Mouse (Mus musculus): Measurements from ENCODE around the gene Rtn4r. TPM values are rescaled to one million over a fixed set of nuclear protein-coding genes. Genes with fewer than 3 reads are reported as not detected.

The Rtn4r gene
- total RNA-seq, 1 experiment, result 0.22 TPM

DNA sequence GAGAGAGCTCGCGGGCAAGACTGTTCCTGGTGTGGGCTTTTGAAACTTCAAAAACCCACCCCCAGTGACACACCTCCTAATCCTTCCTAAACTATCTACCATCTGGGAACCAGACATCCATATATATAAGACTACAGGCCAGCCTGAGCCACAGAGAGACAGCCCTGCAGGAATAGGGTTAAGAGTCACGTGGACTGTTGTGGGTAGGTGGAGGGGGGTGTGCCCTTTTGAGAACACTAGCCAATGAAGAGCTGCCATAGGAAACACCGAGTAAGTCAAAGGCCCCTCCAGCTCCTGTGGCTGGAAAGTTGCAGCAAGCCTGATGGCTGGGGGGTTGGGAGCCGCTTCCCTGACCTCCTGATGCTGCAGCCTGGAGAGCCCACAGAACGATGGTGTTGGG, 23.6 kb upstream of the Rtn4r start:
- no peak overlapping the region for H3K27ac ChIP-seq (ENCODE audit: insufficient read depth, low read depth, low read length, poor library complexity, severe bottlenecking)
- TF ChIP-seq ZNF384 (IDR thresholded peaks at IDR 0.05; ENCODE audit: low read depth, low read length) (no peak), CHD2 (IDR thresholded peaks at IDR 0.05; ENCODE audit: low read depth, low read length) (no peak), ZC3H11A (IDR thresholded peaks at IDR 0.05; ENCODE audit: borderline replicate concordance, low read depth, low read length) (no peak), HCFC1 (IDR thresholded peaks at IDR 0.05; ENCODE audit: borderline replicate concordance, insufficient read depth, low read length) (no peak), MAFK (IDR thresholded peaks at IDR 0.05; ENCODE audit: insufficient read depth, low read depth, low read length) (no peak)

DNA sequence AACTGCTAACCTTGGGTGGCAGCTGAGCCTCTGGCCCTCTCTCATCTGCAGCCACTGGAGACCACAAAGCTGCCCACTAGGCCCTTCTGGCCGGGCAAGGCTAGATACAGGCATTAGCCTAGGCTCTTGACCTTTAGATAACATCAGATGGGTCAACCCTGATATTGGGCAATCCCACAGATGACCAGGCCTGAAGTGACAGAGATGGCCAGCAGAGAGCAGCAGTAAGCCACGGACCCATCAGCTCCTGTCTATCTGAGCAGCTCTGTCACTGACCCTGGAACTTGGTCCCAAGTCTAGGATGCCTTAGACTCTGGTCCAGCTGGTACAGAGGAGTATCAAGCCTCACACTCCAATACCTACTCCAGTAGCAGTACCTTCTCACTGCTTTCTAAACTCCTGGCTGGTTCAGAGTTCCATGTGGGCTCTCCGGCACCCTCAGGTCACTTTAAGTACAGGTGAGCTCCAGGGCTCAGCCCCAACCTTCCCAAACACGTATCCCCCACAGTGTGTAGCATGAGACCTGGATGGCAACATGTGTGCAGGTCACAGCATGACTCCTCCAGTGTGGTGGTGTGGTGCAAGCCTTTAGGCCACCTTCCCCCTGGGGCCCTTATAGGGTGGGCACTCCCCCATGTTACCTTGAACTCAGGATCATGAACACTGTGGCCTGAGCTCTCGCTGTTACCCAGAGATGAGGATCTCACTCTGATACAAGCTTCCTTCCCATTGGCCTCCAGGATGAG, 19.0 kb upstream of the Rtn4r start:
- H3K36me3 ChIP-seq (ENCODE audit: control insufficient read depth, insufficient read depth, low read length, poor library complexity, severe bottlenecking), result no peaks in the 10 kb centered on the region
- no peak overlapping the region for H3K9ac ChIP-seq (ENCODE audit: insufficient read depth, low read depth, low read length, poor library complexity, severe bottlenecking)
- peaks cover 0 to 5% of the 10 kb centered on the region in 2 experiments; a peak in 2 of 4 replicates for H3K4me1 ChIP-seq (ENCODE audit: control insufficient read depth in 2 of 2, insufficient read depth in 2 of 2, low read length in 2 of 2, poor library complexity in 1 of 2)
- H3K4me3 ChIP-seq (ENCODE audit: insufficient read depth in 1 of 2, low read depth in 1 of 2, low read length in 2 of 2, poor library complexity in 1 of 2, severe bottlenecking in 1 of 2), result no peak overlapping the region
- no peaks in the 10 kb centered on the region; the same call in 1 of the 2 replicates for H3K9me3 ChIP-seq (ENCODE audit: control insufficient read depth, insufficient read depth, low read depth, low read length)
- DNase-seq (ENCODE audit: low read depth, low spot score), result no peak
- no peak overlapping the region for H3K27ac ChIP-seq (ENCODE audit: insufficient read depth, low read depth, low read length, poor library complexity, severe bottlenecking)
- in situ Hi-C loops (cut with MboI; ENCODE audit: low sequenced_read_pairs in 2 of 2, unreplicated experiment in 2 of 2), result loop anchor here in 1 of 2 experiments (10.0 kb wide), 1 partner anchor 106 kb away; the partner anchor contains the start of gene Ccdc188
- TF ChIP-seq ZC3H11A (IDR thresholded peaks at IDR 0.05; ENCODE audit: borderline replicate concordance, low read depth, low read length) (peak; percentile 55; the same call in 1 of the 2 replicates), MAFK (IDR thresholded peaks at IDR 0.05; ENCODE audit: insufficient read depth, low read depth, low read length) (no peak), ZNF384 (IDR thresholded peaks at IDR 0.05; ENCODE audit: low read depth, low read length) (no peak), CHD2 (IDR thresholded peaks at IDR 0.05; ENCODE audit: low read depth, low read length) (no peak), HCFC1 (IDR thresholded peaks at IDR 0.05; ENCODE audit: borderline replicate concordance, insufficient read depth, low read length) (no peak)

More for the DNA sequence above, 23.6 kb upstream of the Rtn4r start:
- Histone ChIP-seq H3K9ac (ENCODE audit: insufficient read depth, low read depth, low read length, poor library complexity, severe bottlenecking) (no peak overlapping the region), H3K4me3 (ENCODE audit: insufficient read depth in 1 of 2, low read depth in 1 of 2, low read length in 2 of 2, poor library complexity in 1 of 2, severe bottlenecking in 1 of 2) (no peak overlapping the region), H3K36me3 (ENCODE audit: control insufficient read depth, insufficient read depth, low read length, poor library complexity, severe bottlenecking) (no peaks in the 10 kb centered on the region), H3K9me3 (ENCODE audit: control insufficient read depth, insufficient read depth, low read depth, low read length) (no peaks in the 10 kb centered on the region), H3K4me1 (ENCODE audit: control insufficient read depth in 2 of 2, insufficient read depth in 2 of 2, low read length in 2 of 2, poor library complexity in 1 of 2) (peaks cover 0 to 9% of the 10 kb centered on the region in 2 experiments; a peak in 2 of 4 replicates)
- in situ Hi-C loops (cut with MboI; ENCODE audit: low sequenced_read_pairs in 2 of 2, unreplicated experiment in 2 of 2), result loop anchor here (5.0 to 10.0 kb wide), 2 partner anchors 108 to 111 kb away; partner anchors contain the start of gene Ccdc188 (in 1 of the 2)
- no peak for DNase-seq (ENCODE audit: low read depth, low spot score)

DNA sequence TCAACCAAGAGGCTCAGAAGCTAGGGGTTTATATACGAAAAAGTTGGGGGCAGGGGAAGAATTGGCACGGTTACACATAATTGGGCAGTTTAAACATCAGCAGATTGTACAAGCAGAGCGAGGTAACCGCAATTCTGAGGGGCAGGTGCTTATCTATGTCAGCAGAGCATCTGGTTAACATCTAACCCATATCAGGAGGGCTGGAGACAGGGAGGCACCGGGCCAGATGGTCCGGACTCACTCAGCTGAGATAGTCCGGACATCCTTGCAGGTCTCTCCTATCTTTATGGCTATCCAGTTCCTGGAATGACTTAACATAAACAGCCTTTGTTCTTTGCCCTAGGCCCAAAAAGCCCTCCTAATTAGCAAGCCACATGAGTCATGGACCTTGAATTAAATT, 16.4 kb upstream of the Rtn4r start:
- TF ChIP-seq CHD2 (IDR thresholded peaks at IDR 0.05; ENCODE audit: low read depth, low read length) (no peak), HCFC1 (IDR thresholded peaks at IDR 0.05; ENCODE audit: borderline replicate concordance, insufficient read depth, low read length) (no peak), ZC3H11A (IDR thresholded peaks at IDR 0.05; ENCODE audit: borderline replicate concordance, low read depth, low read length) (no peak), ZNF384 (IDR thresholded peaks at IDR 0.05; ENCODE audit: low read depth, low read length) (no peak), MAFK (IDR thresholded peaks at IDR 0.05; ENCODE audit: insufficient read depth, low read depth, low read length) (no peak)
- no peak for DNase-seq (ENCODE audit: low read depth, low spot score)
- H3K27ac ChIP-seq (ENCODE audit: insufficient read depth, low read depth, low read length, poor library complexity, severe bottlenecking), result no peak overlapping the region
- no peak overlapping the region for H3K9ac ChIP-seq (ENCODE audit: insufficient read depth, low read depth, low read length, poor library complexity, severe bottlenecking)
- H3K9me3 ChIP-seq (ENCODE audit: control insufficient read depth, insufficient read depth, low read depth, low read length), result no peaks in the 10 kb centered on the region; the same call in 1 of the 2 replicates
- no peaks in the 10 kb centered on the region for H3K4me1 ChIP-seq (ENCODE audit: control insufficient read depth in 2 of 2, insufficient read depth in 2 of 2, low read length in 2 of 2, poor library complexity in 1 of 2)
- no peak overlapping the region for H3K4me3 ChIP-seq (ENCODE audit: insufficient read depth in 1 of 2, low read depth in 1 of 2, low read length in 2 of 2, poor library complexity in 1 of 2, severe bottlenecking in 1 of 2)
- in situ Hi-C loops (cut with MboI; ENCODE audit: low sequenced_read_pairs in 2 of 2, unreplicated experiment in 2 of 2), result no loop called here
- H3K36me3 ChIP-seq (ENCODE audit: control insufficient read depth, insufficient read depth, low read length, poor library complexity, severe bottlenecking), result no peaks in the 10 kb centered on the region

DNA sequence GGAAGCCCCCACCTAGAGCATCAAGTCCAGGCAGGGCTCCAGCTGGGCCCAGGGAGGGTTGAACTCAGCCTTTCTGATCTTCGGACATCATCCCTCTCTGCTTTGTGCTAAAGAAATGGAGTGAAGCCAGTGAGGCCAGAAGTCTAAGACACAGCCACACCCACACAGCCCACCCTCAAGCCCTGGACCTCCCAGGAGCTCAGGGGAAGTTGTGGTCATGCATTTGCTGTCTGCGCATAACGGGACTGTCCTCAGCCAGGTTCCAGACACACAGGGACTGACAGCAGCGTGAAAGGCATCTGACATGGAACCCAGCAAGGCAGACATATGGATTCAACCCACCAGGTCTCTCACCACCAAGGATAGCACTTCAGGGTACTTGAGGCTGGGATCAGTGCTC, 11.0 kb upstream of the Rtn4r start:
- H3K9ac ChIP-seq (ENCODE audit: insufficient read depth, low read depth, low read length, poor library complexity, severe bottlenecking), result no peak overlapping the region
- H3K27ac ChIP-seq (ENCODE audit: insufficient read depth, low read depth, low read length, poor library complexity, severe bottlenecking), result no peak overlapping the region
- no peak overlapping the region for H3K4me3 ChIP-seq (ENCODE audit: insufficient read depth in 1 of 2, low read depth in 1 of 2, low read length in 2 of 2, poor library complexity in 1 of 2, severe bottlenecking in 1 of 2)
- no peaks in the 10 kb centered on the region for H3K36me3 ChIP-seq (ENCODE audit: control insufficient read depth, insufficient read depth, low read length, poor library complexity, severe bottlenecking)
- H3K9me3 ChIP-seq (ENCODE audit: control insufficient read depth, insufficient read depth, low read depth, low read length), result no peaks in the 10 kb centered on the region
- TF ChIP-seq CHD2 (IDR thresholded peaks at IDR 0.05; ENCODE audit: low read depth, low read length) (no peak), MAFK (IDR thresholded peaks at IDR 0.05; ENCODE audit: insufficient read depth, low read depth, low read length) (no peak), ZC3H11A (IDR thresholded peaks at IDR 0.05; ENCODE audit: borderline replicate concordance, low read depth, low read length) (no peak), HCFC1 (IDR thresholded peaks at IDR 0.05; ENCODE audit: borderline replicate concordance, insufficient read depth, low read length) (no peak), ZNF384 (IDR thresholded peaks at IDR 0.05; ENCODE audit: low read depth, low read length) (no peak)
- no peaks in the 10 kb centered on the region; a peak in 1 of 4 replicates for H3K4me1 ChIP-seq (ENCODE audit: control insufficient read depth in 2 of 2, insufficient read depth in 2 of 2, low read length in 2 of 2, poor library complexity in 1 of 2)
- DNase-seq (ENCODE audit: low read depth, low spot score), result no peak
- in situ Hi-C loops (cut with MboI; ENCODE audit: low sequenced_read_pairs in 2 of 2, unreplicated experiment in 2 of 2), result no loop called here
